Mouse (Mus musculus) adrenal gland, postnatal 4 days (tissue): Measurements from ENCODE around the gene Rit1. TPM values are rescaled to one million over a fixed set of nuclear protein-coding genes. Genes with fewer than 3 reads are reported as not detected.
"Not testable (repeated sequence)": the region's sequence is repeated elsewhere in the genome, so short reads cannot be mapped to it uniquely, and the experiment has no call there.

Experiments used
- DNase-seq, 2 experiments: peaks; one replicate each; pipeline ENCODE4 v3.0.0; 2021 to 2022; ENCODE audit warnings: low spot score in 2 of 2, mixed read lengths in 2 of 2
- total RNA-seq, 2 experiments: library from RNA; stranded (reverse); gene quantifications; 2 replicates each; pipeline ENCODE4 v1.2.3; 2021

Rit1 gene
- total RNA-seq, 2 experiments from 2014 or later: 53.4 to 54.0 TPM

DNA sequence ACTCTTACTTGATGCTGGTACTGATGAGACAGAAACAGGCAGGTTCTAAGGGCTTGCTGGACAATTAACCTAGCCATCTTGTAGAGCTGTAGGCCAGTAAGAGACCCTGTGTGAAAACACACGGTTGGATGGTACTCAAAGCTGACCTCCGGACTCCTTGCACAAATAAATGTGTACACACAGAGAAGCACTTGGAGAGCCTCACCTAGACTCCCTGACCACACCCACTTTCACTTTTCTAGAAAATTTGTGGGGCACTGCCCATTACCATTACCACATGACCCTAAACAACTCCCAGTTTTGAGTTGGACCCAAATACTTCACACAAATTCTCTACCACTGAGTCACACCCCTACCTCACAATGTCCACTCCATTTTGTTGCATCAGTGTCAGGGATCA is 19.9 kb downstream of the Rit1 start:
- no peak for DNase-seq

DNA sequence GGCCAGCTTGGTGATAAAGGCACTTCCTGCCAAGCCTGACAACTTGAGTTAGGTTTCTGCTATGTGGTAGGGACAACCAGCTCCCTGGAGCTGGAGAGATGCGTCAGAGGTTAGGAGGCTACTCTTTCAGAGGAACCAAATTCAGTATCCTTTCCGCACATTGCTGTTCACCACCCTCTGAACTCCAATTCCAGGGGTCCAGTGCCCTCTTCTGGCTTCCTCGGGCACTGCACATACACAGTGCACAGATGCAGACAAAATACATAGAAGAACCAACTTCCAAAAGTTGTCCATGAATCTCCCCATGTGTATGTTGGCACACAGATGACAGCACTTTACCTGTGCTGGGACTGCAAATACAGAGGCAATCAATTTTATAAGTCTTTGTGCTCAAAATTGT is 22.0 kb downstream of the Rit1 start:
- DNase-seq: peak in 1 of 2 experiments; percentile 51

DNA sequence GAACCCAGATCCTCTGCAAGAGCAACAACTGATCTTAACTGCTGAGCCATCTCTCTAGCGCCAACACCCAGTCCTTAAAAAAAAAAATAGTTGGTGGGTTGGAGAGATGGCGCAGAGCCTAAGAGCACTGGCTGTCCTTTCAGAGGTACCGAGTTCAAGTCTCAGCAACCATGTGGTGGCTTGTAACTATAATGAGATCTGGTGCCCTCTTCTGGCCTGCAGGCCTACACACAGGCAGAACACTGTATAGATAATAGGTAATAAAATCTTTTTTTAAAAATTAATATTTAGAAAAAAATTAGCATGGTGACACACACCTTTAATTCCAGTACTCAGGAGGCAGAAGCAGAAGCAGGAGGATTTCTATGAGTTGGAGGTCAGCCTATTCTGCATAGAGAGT is 23.5 kb downstream of the Rit1 start:
- DNase-seq: no peak

DNA sequence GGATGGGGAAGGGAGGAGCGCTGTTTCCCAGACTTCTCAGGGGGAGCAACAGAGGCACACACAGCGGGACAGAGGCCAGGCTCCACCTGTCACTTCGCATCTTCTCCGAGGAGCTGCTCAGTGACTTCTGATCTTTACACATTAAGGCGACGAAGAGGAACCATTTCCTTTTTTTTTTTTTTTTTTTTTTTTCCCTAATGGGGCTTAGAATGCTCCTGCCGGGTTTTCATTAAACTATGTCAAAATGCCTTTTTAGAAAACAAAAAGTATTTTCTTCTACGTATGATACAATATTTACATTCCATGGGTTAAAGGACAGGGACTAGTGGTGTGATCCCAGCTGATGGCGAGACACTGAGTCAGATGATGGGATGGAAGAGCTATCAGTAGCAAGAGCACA is 28.9 kb downstream of the Rit1 start:
- DNase-seq: no peak

DNA sequence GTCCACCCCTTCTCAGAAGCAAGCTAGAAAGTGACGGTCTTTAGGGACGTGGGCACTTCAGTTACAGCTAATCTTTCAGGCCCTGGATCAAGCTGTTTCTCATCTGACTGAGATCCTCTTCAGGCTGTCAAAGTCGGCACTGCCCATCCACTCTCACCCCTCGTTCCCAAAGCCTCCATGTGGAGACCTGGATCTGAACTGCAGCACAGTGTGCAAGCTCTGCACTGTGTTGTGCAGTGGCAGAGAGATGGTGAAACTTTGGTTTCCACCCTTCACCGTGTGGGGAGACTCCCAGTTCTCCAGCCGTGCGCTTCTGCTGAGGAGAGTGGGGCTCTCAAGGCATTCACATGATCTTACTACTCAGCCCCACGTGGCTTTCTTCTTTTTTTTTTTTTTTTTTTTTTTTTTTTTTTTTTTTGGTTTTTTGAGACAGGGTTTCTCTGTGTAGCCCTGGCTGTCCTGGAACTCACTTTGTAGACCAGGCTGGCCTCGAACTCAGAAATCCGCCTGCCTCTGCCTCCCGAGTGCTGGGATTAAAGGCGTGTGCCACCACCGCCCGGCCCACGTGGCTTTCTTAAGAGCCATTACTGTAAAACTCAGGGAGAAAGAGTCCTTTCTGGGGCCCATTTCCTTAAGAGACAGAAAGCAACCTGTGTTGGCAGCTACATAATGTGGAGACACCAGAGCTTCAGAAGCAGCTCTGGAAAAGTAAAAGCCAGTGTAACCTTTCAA is 29.7 kb downstream of the Rit1 start:
- no peak for DNase-seq

DNA sequence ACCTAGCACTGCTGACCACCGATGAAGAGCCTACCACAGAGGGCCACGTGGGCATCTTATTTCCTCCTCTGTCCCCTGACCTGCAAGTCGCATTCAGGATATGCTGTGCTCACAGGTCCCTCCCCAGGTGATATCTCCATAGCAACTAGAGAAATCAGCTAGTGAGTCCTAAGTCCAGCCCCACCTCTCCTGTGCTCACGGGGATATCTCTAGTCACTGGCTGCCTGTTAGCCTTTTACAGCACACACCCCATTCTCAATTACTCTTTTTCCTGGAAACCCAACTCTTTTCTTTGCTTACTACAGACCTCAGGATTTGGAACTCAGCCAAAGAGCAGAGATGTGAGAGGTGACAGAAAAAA is 30.2 kb downstream of the Rit1 start:
- no peak for DNase-seq

DNA sequence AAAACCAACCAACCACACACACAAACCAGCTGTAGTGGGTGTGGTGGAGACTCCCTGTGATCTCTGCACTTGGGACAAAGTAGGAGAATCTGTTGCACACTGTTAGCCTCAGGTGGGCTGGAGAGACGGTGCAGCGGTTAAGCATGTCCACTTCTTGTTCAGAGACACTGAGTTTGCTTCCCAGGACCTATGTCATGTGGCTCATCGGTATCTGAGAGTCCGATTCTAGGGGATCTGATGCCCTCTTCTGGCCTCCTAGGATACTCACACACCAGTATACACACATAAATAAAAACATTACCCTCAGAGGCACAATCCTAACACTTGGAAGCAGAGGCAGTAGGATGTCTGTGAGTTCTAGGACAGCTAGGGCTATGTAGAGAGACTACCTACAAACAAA is 37.6 kb downstream of the Rit1 start:
- DNase-seq: no peak

DNA sequence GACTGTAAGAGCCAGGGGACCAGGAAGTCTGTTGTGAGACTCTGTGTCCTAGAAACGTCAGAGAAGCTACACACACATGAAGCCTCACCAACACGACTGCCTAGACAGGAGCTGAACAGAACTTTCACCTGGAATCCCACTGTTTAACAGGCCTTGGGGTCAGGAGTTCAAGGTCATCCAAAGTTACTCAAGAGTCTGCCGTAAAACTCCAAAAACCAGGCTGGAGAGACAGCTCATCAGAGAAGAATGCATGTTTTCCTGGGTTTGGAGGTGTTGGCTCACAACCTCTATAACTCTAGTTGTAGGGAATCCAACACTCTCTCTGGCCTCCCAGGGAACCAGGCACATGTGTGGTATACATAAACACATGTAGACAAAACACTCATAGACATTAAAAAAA is 38.9 kb downstream of the Rit1 start:
- DNase-seq: no peak

DNA sequence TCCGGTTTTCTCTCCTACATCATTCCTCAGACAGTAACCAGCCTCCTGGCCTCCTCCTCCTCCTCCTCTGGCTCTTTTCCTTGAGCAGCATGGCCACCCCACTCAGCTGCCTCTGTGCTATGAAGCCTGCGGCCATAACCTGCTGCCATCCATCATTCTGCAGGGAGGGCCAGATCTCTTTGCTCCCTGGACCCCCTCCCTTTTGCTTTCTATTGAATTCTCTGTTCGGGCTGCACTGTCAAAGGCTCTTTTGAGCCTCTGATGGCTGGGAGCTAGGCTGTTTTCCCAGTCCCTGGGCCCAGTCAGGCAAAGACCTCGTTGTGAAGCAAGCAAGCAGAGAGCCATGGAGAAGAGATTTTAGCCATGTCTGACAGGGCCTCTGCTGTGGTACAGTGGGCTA is 39.6 kb downstream of the Rit1 start:
- DNase-seq: no peak

DNA sequence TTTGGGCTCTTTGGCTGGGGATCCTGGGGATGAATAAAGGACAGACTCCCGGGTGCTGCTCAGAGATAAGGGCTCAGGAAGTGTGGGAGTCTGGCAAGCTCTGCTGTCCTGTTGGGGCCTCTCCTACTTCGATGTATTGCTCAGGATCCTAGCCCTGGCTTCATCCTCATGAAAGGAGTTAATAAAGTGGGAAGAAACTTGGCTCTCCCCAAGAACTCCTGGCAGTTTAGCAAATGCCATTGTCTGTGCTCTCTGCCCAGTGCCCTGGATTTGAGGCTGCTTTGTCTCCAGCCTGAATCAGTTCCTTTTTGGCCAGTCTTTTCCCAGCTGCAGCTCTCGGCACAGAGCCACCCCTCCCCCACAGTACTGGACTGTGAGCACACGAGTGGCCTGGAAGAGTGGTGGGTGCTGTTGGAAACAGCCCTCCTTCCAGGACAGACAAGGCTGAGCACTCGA is 41.4 kb downstream of the Rit1 start:
- peak in 1 of 2 experiments; percentile 33 for DNase-seq

DNA sequence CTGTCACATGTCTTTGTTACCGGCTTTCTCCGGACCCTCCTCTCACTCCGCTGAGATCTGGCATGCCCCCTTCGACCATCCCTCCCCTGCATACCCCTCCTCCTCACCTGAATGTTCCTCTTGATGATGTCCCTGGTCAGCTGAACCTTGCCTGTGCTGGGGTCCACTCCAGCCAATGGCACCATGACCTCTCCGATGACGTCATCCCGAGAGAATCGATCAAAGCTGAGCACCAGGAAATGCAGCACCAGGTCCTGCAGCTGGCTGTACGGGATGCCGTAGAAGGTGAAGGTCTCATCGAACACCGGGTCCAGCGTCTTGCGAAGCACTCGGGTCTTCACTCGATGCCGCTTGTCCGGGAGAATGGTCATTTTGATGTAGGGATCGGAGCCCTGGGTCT is 45.0 kb downstream of the Rit1 start:
- no peak for DNase-seq

DNA sequence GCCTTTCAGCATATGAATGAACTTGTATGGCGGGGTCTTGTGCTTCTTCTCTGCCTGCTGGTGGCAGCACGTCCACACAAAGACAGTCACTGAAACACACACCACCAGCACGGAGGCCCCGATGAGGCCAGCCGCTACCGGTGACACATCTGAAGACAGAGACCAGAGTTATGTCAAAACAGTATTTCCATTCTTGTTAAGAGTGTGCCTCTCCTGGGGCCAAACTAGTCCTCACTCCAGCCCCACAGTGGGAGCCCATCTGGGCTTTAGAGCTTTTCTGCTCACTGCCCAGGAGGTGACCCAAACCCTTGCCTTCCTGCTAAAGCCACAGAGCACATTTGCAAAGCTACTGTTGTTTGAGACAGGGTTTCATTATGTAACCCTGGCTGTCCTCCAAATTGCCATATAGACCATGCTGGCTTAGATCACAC is 45.8 kb downstream of the Rit1 start:
- DNase-seq: no peak

DNA sequence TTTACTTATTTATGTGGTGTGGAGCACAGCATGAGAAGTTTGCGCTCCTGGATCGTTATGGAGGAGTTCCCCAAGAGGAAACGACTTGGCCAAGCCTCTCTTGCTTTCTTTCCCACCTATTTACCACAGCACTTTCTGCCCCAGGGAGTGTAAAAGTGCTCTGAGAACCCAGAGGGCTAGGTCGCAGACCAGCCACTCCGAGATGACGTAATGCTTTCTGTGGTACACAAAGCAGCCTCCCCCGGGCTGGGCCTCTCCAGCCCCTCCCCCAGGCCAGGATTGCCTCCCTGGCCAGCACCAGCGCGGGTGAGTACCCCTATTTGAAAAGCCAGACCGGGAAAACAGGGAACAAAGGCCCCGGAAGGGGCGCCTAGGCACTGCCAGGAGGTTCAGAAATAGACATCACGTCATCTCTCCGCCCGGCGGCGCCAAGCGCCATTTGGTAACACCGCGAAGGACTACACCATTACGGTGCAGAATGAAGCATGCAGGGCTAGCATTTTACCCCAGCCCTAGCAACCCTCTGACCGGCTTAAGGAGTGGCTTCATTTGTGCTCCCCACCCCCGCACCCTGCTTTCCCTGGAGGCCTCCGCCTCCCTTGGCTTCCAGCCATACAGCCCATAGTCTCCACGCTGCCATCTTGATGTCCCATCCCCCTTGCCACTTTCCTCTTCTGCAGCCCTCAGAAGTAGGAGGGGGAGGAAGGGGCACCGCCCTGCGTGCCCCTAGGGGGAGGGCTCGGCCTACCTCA is 54.7 kb downstream of the Rit1 start:
- DNase-seq: peak in 1 of 2 experiments; percentile 13

DNA sequence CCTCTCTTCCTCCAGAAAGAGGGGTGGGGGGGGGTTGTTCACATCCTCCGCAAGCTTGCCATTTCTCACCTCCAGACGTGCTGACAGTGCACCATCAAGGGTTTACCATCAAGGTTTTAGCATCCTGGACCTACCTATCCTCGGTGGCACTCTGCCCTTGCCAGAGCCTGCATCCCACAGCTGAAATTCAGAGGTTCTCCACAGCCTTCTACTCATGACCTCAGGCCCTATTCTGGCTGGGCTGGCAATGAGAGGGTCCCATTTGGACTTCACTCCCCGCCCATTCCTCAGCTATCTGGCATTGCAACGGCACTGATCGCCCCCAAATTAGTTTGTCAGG is 55.3 kb downstream of the Rit1 start:
- DNase-seq: not testable (repeated sequence)

DNA sequence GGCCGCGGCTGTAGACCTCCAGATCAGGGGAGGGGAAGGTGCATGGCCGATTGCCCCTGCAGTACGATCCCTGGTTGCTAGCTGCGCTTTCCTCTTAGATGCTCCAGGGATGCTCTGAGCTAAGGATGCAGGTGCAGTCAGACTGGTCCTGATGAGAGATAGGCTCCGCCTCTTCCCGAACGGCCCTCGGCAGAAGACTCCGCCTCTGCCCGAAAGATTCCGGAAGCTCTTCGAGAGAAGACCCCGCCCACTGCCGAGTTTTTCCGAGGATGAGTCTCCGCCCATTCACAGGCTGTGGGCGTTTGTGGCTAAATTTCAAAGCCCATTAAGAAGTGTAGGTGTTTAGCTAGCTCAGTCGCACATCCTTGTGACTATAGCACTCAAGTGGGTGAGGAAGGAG is 55.8 kb downstream of the Rit1 start:
- peak; percentile 56 to 63 for DNase-seq

DNA sequence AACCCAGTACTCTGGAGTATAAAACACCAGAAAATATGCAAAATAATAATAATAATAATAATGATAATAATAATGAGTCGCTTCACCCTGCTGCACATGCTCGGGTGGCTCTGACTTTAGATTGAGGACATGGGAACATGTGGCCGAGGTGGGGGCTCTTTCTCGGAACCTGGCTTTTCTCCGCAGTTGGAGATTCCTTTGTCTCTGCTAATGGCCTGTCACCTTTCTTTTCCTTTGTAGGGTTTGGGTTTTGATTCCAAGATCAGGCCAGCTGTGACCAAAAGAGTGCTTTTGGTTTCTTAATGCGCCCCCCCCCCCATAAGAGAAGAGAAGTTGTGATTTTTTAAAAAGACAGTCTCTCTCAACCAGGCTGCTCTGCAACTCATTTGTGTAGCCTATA is 56.5 kb downstream of the Rit1 start:
- DNase-seq: not testable (repeated sequence)

DNA sequence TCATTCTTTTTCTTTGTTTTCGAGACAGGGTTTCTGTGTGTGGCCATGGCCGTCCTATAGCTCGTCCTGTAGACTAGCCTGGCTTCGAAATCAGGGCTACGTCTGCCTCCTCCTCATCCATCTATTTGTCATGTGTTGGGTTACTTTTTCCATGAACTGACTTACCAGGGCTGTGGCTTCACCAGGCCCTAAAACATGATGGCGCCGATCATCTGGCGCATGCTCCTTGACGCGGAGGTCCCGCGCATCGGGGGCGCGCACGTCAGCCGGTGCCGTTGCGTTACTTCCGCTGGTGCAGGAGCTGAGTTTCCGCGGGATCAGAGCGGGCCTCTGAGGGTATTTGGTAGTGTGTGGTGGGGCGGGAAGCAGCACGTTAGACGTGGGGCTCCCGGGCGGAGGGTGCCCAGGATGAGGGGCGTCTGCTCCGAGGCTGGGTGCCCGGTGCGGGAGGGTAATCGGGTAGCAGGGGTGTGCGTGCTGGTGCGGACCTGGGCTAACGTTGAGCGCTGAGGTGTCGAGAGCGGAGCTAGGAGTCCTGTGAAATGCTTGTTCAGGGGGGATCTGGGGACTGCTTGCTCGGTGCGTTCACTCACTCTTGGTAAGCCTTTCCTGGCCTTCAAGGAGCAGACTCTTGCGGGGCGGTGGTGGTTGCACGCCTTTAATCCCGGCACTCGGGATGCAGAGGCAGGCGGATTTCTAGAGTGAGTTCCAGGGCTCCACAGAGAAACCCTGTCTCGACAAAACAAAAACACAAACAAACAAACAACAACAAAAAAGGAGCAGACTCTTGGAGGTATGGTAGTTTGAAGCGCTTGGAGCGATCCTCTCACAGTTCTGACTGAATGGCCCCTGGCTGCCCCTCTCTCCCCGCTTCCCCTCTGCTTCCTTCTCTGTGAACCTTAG is 58.6 kb downstream of the Rit1 start, which contains the start of gene Syt11:
Gene Syt11 (minus strand): TSS at position 226 of the 903 bp plus-strand sequence.
- DNase-seq: not testable (repeated sequence)
